Mouse (Mus musculus): ENCODE measurements around the gene Mitd1. TPM values are rescaled to one million over a fixed set of nuclear protein-coding genes. Genes with fewer than 3 reads are reported as not detected.
A peak's percentile ranks its signal among the peaks of the same experiment; 100 is the strongest.

Mitd1 gene
- total RNA-seq (2021): 10 to 100 TPM in 1 of 2 experiments, 1 to 10 TPM in 1; 9.2 to 14.0 TPM
- long read RNA-seq, transcript Mitd1-201 (7 exons, 1,231 nt): major isoform, 5 of 8 reads
- long read RNA-seq, partial matches to known transcripts: 0 of 8 reads
- long read RNA-seq, other reads (novel, unspliced or antisense): 3 of 8 reads

DNA sequence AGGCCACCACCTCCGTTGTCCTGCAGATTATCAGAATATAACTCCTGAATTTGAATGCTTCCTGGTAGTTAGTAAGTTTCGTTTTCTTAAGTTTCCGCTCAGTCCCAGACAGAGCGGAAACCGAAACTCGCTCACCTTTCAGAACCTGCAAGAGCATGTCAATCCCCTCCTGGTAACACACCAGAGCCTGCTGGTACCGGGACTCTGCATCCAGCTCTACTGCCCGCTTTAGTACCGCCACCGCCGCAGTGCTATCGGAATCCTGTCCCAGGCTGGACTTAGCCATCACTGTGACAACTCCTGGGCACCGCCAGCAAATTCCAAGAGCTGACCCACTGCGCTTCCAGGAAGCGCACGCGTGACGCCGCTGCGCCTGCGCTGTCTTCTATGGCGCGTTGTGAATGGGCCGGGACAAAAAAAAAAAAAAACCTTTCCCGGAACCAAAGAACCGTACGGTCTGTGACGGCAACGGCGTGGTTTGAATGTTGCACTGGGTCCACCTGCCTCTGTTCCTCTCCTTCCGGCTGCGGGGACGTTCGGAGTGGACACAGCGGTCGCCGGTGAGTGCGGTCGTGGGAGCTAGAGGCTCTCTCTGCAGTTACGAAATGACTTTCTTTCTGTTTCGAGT, at the start of gene Mitd1, which contains the start of gene Mrpl30:
Gene Mitd1, minus strand, starts transcription at position 387 of the 628 bp plus-strand sequence.
Gene Mrpl30, plus strand, starts transcription at position 453 of the 628 bp plus-strand sequence.
- DNase-seq (ENCODE audit: low spot score in 2 of 2): peak; percentile 83 to 93

GRCm38 (mm10) chr1:37931806-37932205, 41.6 kb upstream of the Mitd1 start:
- DNase-seq (ENCODE audit: low spot score in 2 of 2): no peak

- DNase-seq (ENCODE audit: low spot score in 2 of 2): no peak
Measured at GRCm38 (mm10) chr1:37925971-37926370, 35.8 kb upstream of the Mitd1 start.

DNA sequence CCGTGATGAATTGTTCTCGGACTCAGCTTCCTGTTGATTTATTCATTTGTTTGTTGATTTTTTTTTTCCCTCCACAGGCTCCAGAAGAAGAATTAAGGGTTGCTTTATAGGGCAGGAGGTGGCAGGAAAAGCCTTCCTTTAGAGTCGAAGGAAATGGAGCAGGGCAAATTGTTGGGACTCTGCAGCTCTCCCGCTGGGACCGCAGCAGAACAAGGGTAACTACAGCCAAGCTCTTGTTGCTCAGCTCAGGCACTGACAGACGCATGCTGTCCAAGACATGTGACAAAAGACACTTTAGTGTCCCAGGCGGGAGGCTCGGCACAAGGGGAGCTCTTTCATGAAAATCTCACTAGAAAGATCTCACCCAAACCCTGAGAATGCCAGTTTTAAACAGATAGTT, 32.3 kb upstream of the Mitd1 start:
- peak in 1 of 2 experiments; percentile 24 for DNase-seq (ENCODE audit: low spot score in 2 of 2)

- DNase-seq (ENCODE audit: low spot score in 2 of 2): peak in 1 of 2 experiments; percentile 24
Measured at GRCm38 (mm10) chr1:37918096-37918495, 27.9 kb upstream of the Mitd1 start.

DNA sequence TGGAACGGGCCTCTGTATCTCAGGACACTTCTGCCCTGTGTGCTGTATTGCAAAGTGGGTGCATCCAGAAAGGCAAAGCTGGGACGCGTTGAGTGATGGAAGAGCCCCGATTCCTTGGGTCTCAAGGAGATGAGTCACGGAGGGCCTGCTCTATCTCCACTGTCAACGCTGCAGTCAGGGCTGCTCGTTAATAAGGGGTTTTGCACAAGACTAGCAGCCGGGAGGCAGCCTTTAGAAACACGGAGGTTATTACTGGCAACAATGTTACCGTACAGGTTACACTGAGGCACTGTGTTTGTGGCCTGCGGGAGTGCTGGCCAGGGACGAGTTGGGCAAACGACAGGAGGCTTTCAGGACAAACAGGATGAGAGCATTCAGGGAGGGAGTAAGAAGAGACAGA, 27.5 kb upstream of the Mitd1 start:
- DNase-seq (ENCODE audit: low spot score in 2 of 2): no peak

- no peak for DNase-seq (ENCODE audit: low spot score in 2 of 2)
Measured at GRCm38 (mm10) chr1:37916393-37916792, 26.2 kb upstream of the Mitd1 start, which contains the start of gene Lyg2. TSS of gene Lyg2 (minus strand) at chr1:37916493.

DNA sequence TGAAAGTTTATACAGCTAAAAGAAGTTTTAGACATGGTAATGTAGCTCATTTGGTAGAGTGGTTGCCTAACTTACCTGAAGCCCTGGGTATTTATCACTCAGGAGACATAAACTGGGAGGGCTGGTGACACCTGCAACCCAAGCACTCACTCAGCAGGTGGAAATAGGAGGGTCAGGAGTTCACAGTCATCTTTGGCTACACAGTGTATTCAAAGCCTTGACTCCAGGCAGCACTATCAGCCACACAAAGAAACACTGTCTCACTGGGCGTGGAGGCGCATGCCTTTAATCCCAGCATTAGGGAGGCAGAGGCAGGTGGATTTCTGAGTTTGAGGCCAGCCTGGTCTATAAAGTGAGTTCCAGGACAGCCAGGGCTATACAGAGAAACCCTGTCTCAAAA, 22.5 kb upstream of the Mitd1 start:
- DNase-seq (ENCODE audit: low spot score in 2 of 2): no peak

- DNase-seq (ENCODE audit: low spot score in 2 of 2): peak in 1 of 2 experiments; percentile 22
Measured at GRCm38 (mm10) chr1:37903178-37903577, 13.0 kb upstream of the Mitd1 start.

GRCm38 (mm10) chr1:37900288-37900687, 10.1 kb upstream of the Mitd1 start:
- DNase-seq (ENCODE audit: low spot score in 2 of 2): no peak

GRCm38 (mm10) chr1:37899816-37900215, 9.6 kb upstream of the Mitd1 start:
- no peak for DNase-seq (ENCODE audit: low spot score in 2 of 2)

DNA sequence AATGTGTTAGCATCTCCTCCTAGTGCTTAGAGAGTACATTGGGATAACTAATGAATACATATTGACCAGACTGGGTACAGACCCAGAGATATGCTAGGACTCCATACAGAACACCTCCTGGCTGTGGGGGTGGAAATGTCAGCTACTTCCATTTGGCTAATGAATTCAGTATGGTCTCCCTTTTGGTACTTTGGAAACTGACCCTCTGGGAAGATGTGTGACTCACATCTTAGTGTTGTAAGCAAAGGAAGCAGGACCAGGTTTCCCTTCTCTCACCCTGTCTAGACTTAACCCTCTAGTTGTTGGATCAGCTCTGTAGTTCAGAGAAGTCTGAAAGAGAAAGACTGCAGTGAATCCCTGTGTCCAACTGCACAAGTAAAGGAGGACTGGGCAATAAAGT, 4.4 kb upstream of the Mitd1 start:
- no peak for DNase-seq (ENCODE audit: low spot score in 2 of 2)

- DNase-seq (ENCODE audit: low spot score in 2 of 2): no peak
Measured at GRCm38 (mm10) chr1:37891400-37891799, 1.2 kb upstream of the Mitd1 start.

- DNase-seq (ENCODE audit: low spot score in 2 of 2): no peak
Measured at GRCm38 (mm10) chr1:37889206-37889605, 1.0 kb downstream of the Mitd1 start.

- no peak for DNase-seq (ENCODE audit: low spot score in 2 of 2)
Measured at GRCm38 (mm10) chr1:37884451-37884850, 5.8 kb downstream of the Mitd1 start.

GRCm38 (mm10) chr1:37883411-37883810, 6.8 kb downstream of the Mitd1 start:
- DNase-seq (ENCODE audit: low spot score in 2 of 2): no peak

GRCm38 (mm10) chr1:37877736-37878460, 12.3 kb downstream of the Mitd1 start:
- no peak for DNase-seq (ENCODE audit: low spot score in 2 of 2)

GRCm38 (mm10) chr1:37873157-37873556, 17.1 kb downstream of the Mitd1 start:
- DNase-seq (ENCODE audit: low spot score in 2 of 2): no peak

DNA sequence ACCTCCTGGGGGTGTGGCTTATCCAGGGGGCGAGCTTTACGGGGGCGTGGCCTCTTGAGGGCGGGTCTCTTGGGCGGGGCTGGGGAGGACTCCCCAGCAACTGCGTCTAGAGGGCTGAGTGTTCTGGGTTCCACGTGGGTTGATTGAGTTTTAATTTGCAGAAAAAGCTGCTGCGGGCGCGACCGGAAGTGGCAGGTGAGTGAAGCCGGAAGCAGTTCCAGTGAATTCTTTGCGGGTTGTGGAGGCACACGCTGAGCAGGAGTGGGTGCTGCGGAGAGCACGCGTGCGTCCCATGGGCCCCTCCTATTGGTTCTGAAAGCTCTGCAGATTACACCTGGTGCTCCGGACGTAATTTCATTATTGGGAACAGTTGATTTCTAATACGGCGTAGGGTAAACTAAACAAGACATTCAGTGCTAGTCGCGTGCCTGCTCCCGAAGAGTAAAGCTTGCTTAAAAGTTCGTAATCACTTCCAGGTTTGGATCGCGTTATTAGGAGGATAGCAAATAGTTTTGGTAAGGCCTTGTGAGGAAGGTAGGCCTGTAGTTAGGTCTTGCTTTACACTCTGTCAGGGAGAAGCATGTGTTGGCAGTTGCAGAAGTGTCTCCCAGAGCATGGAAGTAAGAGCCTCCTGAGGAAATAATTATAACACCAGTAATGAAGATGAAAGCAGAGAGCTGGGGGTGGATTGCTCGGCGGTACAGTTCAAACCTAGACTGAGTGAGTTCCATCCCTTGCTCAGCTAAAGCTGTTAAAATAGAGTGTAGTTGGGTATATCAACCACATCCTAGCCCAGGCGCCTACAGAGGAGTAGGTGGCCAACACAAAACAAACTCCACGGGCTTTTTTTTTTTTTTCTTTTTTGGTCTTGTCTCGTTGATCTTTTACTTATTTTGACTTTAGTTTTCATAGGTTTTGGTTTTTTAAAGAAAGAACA, 17.8 kb downstream of the Mitd1 start:
- peak; percentile 77 to 85 for DNase-seq (ENCODE audit: low spot score in 2 of 2)

GRCm38 (mm10) chr1:37871704-37872103, 18.5 kb downstream of the Mitd1 start, which contains the start of gene Lipt1:
TSS of gene Lipt1 (plus strand) at chr1:37871738.
- peak in 1 of 2 experiments; percentile 17 for DNase-seq (ENCODE audit: low spot score in 2 of 2)

- DNase-seq (ENCODE audit: low spot score in 2 of 2): no peak
Measured at GRCm38 (mm10) chr1:37869362-37869761, 20.8 kb downstream of the Mitd1 start.
